Mouse (Mus musculus) inflammation-experienced regulatory T-cells, adult 6 months (primary cell): Measurements from ENCODE around the gene Treh. TPM values are rescaled to one million over a fixed set of nuclear protein-coding genes. Genes with fewer than 3 reads are reported as not detected.
"Not testable (repeated sequence)": the region's sequence is repeated elsewhere in the genome, so short reads cannot be mapped to it uniquely, and the experiment has no call there.

Experiments used
- ATAC-seq: one replicate; pipeline ENCODE4 v1.8.0; 2017
- polyA plus RNA-seq, 3 experiments: library from polyadenylated mRNA; unstranded; fragments of 100-300 nt; shearing (Covaris generic); gene quantifications; one replicate each; pipeline ENCODE4 v1.2.1; 2017

Treh gene
- polyA plus RNA-seq = not detected

DNA sequence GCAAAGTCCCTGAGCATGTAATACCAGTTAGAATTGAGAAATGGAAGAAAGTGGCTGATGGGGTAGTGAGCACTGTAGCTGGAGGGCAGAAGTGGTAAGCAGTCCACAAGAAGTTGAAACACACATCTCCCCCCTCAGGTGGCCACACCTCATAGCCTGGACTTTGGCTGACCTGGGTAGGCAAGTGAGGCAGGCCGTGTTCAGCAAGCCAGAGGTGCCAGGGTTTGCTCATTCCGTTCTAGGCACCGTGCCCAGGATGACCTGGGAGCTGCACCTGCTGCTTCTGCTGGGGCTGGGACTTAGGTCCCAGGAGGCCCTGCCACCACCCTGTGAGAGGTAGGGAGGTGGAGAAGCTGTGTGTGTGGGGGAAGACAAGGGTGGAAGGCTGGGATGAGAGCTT lies at the start of gene Treh:
Gene Treh (plus strand): TSS at position 229 of the 400 bp plus-strand sequence.
- ATAC-seq = no peak

DNA sequence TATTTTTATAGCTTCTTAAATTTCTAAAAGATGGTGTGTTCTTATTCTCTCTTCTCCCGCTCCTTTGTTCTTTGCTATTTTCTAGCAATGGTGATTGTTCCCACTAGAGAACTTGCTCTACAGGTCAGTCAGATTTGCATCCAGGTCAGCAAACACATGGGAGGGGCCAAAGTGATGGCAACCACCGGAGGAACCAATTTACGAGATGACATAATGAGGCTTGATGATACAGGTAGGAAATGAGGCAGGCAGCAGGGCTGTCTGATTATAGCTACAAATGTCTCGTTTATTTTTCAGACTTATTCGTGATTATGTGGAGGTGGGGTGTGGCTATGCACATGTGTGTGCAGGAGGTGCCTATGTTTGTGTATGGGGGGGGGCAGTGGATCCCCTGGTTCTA lies 48.6 kb upstream of the Treh start:
- ATAC-seq = no peak

- no peak for ATAC-seq
Measured at GRCm38 (mm10) chr9:44626268-44626667, 46.8 kb upstream of the Treh start.

DNA sequence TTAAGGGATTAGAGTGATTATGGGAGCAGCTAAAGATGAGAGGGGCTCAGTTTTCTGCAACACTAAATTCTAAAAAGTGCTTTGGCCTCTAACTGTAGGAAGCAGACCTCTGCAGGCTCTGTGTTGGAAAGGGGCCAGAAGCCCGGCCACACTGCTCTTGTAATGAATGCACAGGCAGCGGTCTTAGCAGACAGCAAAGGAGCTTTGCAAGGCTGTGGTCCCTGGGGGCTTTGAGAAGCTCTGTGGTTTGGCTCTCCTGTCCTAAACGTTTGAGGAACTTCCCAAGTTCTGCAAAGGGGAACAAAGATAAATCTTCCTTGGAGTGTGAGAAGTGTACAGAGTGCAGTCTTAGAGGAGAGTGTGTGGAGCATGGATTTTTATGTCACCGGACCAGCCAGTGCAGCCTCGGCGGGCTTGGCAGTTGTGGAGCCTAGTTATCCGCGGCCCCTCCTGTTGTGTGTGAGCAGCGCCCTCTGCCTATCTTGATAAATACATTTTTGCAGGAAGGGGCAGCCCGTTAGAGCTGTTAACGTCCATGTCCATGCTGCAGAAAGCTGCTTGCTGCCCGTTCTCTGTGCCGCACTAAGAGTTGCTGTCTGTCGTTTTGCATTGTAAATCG lies 35.4 kb upstream of the Treh start:
- ATAC-seq = no peak

GRCm38 (mm10) chr9:44638726-44639125 lies 34.3 kb upstream of the Treh start:
- ATAC-seq = not testable (repeated sequence)

DNA sequence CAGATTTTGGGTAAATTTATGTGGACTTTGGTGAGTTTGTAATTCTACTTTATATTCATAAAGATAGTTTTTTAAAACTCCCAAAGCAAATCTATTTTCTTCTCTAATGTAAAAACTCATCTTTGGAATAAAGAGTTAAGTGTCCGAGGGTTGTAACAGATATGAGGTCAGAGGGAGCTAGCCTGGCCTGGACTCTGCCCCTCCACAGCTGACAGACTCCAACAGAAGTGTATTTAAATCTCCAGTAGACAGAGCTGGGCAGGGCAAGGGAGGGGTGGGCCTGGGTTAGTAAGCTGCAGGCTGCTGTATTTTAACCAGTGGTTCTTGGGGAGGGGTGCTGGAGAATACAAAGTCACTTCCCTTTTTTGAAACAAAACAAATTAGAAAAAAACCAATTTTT lies 33.0 kb upstream of the Treh start:
- not testable (repeated sequence) for ATAC-seq

GRCm38 (mm10) chr9:44640646-44641357 lies 32.2 kb upstream of the Treh start:
- ATAC-seq = no peak

- ATAC-seq = no peak
Measured at GRCm38 (mm10) chr9:44641616-44642015, 31.4 kb upstream of the Treh start.

GRCm38 (mm10) chr9:44643103-44643502 lies 29.9 kb upstream of the Treh start:
- ATAC-seq = no peak

- ATAC-seq = no peak
Measured at GRCm38 (mm10) chr9:44644186-44644585, 28.8 kb upstream of the Treh start.

DNA sequence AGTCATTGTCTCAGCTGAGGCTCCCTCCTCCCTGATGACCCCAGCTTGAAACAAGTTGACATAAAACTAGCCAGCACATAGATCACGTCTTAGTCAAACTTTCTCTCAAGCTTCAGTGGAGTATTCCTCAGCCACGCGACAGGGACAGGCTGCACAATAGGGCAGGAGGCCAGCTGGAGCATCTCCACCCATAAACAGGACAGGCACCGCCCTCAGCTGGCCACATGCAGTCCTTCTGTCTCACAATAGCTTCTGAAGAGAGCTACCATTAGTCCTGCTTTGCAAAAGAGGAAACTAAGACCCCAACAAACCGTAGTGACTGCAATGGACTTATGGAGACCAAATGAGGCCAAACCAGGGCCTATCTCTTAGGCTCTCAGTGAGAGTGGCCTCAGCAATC lies 27.6 kb upstream of the Treh start:
- ATAC-seq = no peak

GRCm38 (mm10) chr9:44645924-44646323 lies 27.1 kb upstream of the Treh start:
- peak; percentile 87 for ATAC-seq

GRCm38 (mm10) chr9:44646366-44646765 lies 26.7 kb upstream of the Treh start:
- ATAC-seq = no peak

GRCm38 (mm10) chr9:44647026-44647425 lies 26.0 kb upstream of the Treh start:
- ATAC-seq = no peak

GRCm38 (mm10) chr9:44647656-44648055 lies 25.4 kb upstream of the Treh start:
- ATAC-seq = no peak

DNA sequence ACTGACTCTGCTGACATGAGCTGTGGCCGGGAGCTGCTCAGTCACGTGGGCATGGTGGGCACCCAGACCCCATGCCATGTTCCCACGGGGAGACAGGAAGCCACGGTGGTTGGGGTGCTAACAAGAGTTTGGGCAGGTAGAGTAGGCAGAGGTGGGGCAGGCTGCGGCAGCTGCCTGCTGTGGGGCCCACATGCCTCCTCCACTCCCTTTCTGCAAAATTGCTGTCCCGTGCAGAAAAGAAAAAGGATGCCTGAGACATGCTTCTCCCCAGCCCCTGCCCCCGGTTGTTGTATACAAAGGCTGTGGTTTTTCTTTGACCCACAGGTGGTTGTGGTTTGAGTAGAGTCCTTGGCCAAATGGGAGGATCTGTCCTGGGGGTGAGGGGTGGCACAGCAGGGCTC lies 24.2 kb upstream of the Treh start:
- ATAC-seq = peak; percentile 37

DNA sequence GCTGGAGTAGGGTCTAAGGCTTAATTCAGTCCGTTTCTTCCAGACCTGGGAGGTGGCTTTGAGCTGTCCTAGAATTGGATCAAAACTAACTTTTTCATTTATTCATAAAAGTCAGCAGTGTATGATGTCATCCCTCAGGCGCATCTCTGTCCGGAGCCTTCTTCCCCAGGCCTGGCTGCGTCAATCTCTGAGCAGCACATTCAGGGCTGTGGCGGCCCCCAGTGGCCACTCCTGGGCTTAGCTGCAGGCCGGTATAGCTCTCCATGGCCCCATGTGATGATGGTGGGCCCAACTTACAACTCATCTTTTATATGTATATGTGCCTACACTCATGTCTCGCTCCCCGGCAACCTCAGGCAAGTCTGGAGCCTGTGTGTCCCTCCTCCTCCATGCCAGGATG lies 21.0 kb upstream of the Treh start:
- peak; percentile 51 for ATAC-seq

- ATAC-seq = no peak
Measured at GRCm38 (mm10) chr9:44653896-44654295, 19.1 kb upstream of the Treh start.

DNA sequence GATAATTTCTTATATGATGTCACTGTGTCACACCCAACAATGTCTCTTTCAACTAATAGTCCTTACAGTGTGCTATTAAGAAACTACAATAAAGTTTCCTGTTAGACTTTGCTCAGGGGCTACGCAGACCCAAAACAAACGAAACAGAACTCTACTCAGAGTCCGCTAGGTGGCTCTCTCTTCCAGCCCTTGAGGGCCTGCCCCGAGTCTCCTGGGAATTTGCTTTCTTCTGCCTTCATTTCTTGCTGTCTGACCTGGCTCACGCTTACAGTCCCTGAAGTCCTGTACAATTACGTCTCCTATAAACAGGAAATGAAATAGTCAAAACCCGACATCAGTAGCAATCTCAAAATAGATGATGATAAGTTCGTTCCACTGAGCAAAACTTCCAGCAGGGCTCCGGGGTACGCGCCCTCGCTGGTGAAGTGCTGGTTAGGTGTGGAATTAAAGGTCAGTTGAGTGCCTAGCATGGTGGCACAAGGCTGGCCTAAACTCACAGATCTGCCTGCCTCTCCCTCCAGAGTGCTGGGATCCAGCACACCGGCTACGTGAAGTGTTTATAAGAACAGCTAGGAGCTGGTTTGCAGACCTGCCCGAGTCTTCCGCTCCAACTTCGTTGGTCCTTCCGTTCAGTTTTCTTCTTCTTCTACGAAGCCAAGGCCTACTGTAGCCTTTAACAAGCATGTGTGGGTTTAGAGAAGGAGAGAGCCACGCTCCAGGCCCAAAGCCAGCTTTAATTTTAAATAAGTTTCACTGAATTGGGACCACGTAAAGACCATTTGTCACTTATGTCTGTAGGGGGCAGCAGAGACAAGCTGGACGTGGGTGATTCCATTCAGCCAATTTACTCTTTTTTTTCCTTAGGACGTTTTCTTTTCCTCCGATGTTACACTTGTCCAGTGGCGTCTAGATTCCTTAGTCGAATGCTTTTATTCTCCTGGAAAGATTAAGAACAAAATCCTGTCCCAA lies 17.7 kb upstream of the Treh start:
- peak; percentile 69 for ATAC-seq

GRCm38 (mm10) chr9:44663706-44664105 lies 9.3 kb upstream of the Treh start:
- no peak for ATAC-seq

DNA sequence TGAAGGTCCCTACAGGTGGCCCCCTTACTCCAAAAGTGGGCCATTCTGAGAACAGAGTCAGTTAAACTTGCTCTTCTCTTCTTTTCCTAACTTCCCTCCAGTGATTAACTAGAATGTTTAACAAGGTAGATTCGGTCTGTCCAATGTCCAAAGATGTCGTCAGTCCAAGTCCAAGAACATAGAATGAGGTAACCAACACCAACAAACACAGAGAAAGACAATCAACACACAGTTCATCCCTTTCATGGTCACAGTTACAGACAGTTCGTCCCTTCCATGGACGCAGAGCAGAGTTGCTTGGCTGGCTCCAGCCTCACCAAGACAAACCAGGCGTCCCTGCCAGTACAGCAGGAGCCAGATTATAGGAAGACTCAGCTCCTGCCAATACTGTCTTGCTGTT lies 1.6 kb upstream of the Treh start:
- no peak for ATAC-seq

- ATAC-seq = no peak
Measured at GRCm38 (mm10) chr9:44672291-44672865, 655 bp upstream of the Treh start.

DNA sequence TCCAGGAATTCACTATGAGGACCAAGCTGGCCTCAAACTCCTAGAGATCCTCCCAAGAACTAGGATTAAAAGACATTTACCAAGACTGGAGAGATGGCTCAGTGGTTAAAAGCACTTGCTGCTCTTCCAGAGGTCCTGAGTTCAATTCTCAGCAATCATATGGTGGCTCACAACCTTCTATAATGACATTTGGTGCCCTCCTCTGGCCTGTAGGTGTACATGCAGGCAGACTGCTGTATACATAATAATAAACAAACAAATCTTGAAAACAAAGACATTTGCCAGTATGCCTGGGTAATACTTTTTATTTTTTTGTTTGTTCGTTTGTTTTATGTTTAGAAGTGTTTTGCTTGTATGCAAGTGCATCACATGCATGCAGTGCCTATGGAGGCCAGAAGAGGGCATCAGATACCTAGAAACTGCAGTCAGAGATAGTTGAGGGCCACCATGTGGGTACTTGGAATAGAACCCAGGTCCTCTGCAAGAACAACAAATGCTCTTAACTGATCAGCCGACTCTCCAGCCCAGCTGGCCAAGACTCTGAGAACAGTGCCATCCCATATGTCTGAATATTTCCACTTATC lies 5.3 kb downstream of the Treh start:
- no peak for ATAC-seq
